Mouse (Mus musculus) olfactory bulb, adult 2 months (tissue): Measurements from ENCODE around the gene Mast4.

ENCODE experiments used
- CTCF ChIP-seq: fragments of 200-500 bp; IDR thresholded peaks from 2 replicates; pipeline ENCODE4 v1.5.1; 2012; ENCODE audit warnings: low read depth, mild to moderate bottlenecking, low read length, moderate library complexity; ENCODE audit not compliant: insufficient read depth
- POLR2A ChIP-seq: fragments of 200-500 bp; IDR thresholded peaks from 2 replicates; pipeline ENCODE4 v1.6.1; 2012; ENCODE audit warnings: mild to moderate bottlenecking, low read depth, low read length, moderate library complexity; ENCODE audit not compliant: insufficient read depth

DNA sequence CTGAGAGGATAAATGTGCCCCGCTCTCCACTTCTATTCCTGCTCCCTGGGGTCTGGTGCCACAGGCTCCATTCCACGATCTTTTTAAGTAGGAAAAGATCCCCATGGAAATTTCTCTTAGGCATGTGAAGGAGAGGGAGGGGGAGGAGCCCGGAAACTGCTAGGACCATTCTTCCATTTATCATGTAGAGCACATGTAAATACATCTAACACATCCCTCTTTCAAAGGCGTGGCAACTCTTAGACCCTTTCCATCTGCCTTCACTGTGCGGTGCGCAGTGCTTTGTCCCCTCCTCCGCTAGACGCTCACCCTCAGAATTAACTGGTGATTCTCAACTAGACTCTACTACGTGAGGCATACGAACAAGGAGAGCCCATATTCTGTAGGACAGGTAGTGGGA lies 584.4 kb downstream of the Mast4 start:
- TF ChIP-seq CTCF = no peak
- no peak for TF ChIP-seq POLR2A
